Mouse (Mus musculus): ENCODE results near the gene Nxf2.

- no peak for TF ChIP-seq CTCF (IDR thresholded peaks at IDR 0.05; ENCODE audit: extremely low read depth, insufficient read depth, low read length)
- no peak for TF ChIP-seq POLR2A (IDR thresholded peaks at IDR 0.05; ENCODE audit: extremely low read depth, insufficient read depth, low read length)
These were observed 48.8 kb downstream of the Nxf2 start for GRCm38 (mm10) chrX:134915745-134916144.
